Mouse (Mus musculus) megakaryocyte, embryonic 14.5 days (primary cell): ENCODE measurements around the gene Zfp362.

Source experiments
- FLI1 ChIP-seq: IDR thresholded peaks from 2 replicates; pipeline ENCODE4 v1.6.1; 2012; ENCODE audit warnings: low read length, inconsistent platforms, mixed read lengths
- GATA1 ChIP-seq: IDR thresholded peaks from 3 replicates; pipeline ENCODE4 v1.6.1; 2012; ENCODE audit warnings: mixed read lengths, low read length, inconsistent platforms, borderline replicate concordance

- TF ChIP-seq GATA1 (no peak), FLI1 (no peak)
Measured at GRCm38 (mm10) chr4:128730271-128730670, 75.6 kb downstream of the Zfp362 start.
